Mouse (Mus musculus): ENCODE measurements at regions not wholly inside any gene's neighbourhood (a gene's known extent, or its start where the extent isn't known, plus 50 kb on each side); places are given as distances from the start of the nearest gene placed in this dataset.

GRCm38 (mm10) chr13:30044790-30045189 lies 58.9 kb upstream of the E2f3 start:
- DNase-seq (ENCODE audit: low spot score) = no peak

GRCm38 (mm10) chr13:30042689-30043320 lies 56.9 kb upstream of the E2f3 start:
- no peak for DNase-seq (ENCODE audit: low spot score)

- no peak for DNase-seq (ENCODE audit: low spot score)
Measured at GRCm38 (mm10) chr13:30041501-30042295, 55.8 kb upstream of the E2f3 start.

- DNase-seq (ENCODE audit: low spot score) = no peak
Measured at GRCm38 (mm10) chr13:30040288-30040687, 54.4 kb upstream of the E2f3 start.

GRCm38 (mm10) chr13:30039791-30040190 lies 53.9 kb upstream of the E2f3 start:
- no peak for DNase-seq (ENCODE audit: low spot score)

GRCm38 (mm10) chr13:30036561-30036960 lies 50.7 kb upstream of the E2f3 start:
- DNase-seq (ENCODE audit: low spot score) = no peak

GRCm38 (mm10) chr13:30036071-30036470 lies 50.2 kb upstream of the E2f3 start:
- no peak for DNase-seq (ENCODE audit: low spot score)
